27 mouse cellular contexts compared by ENCODE assay signal in the genomic region with DNA sequence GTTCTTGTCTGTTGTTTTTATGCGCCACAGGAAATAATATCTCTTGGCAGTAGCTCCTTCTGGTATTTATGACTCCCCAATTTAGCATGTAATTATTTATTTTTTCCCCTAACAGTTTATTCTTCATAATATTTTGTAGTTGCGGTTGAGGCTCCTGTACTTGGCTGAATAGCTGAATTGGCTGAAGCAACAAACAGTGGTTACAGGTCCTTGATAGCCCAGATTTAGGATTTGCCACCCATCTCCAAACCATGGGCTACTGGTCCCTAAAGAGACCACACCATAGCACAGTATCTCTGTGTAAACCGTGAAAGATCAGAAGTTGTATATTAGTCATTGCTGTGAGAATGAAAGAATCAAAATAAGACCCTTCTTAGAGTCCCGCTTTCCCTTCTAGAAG. TPM values are rescaled to one million over a fixed set of nuclear protein-coding genes. Genes with fewer than 3 reads are reported as not detected.
DNase-seq lines count a peak whose midpoint lies in the region; ATAC-seq and TF ChIP-seq lines count a peak whose summit lies in the region.
"Had no signal": no experiment of that assay in that cellular context is flagged by ENCODE, and none has a peak within 500 bp of the region (broad histone marks: within the 10 kb centered on the region; RNA-seq: fewer than 3 reads in every experiment).

No protein-coding gene starts in this region.

- WGBS in heart, embryonic 10.5 days: 94% methylated on average over 4 of the region's 4 CpGs
- WGBS in heart, postnatal 0 days: 65% methylated on average over 4 of the region's 4 CpGs
- WGBS in lung, postnatal 0 days: 48% methylated on average over 4 of the region's 4 CpGs
- 48% methylated on average over 4 of the region's 4 CpGs for WGBS in lung, adult 2 months

- intact Hi-C loops in heart, postnatal 14 days (cut with DNase I): no loop called here

- no peaks in the 10 kb centered on the region for H3K36me3 ChIP-seq in heart, embryonic 10.5 days
- no peaks in the 10 kb centered on the region for H3K36me3 ChIP-seq in heart, postnatal 0 days (replicated peaks; ENCODE audit: control insufficient read depth, insufficient read depth, low read length)
- no peaks in the 10 kb centered on the region for H3K36me3 ChIP-seq in lung, postnatal 0 days (ENCODE audit: insufficient read depth, low read length)
- no peaks in the 10 kb centered on the region for H3K36me3 ChIP-seq in myocyte (ENCODE audit: control insufficient read depth, insufficient read depth)
- H3K36me3 ChIP-seq: forebrain, embryonic 10.5 days; forebrain, embryonic 15.5 days; hindbrain, embryonic 10.5 days; hindbrain, embryonic 15.5 days; liver, embryonic 12.5 days; midbrain, embryonic 12.5 days; neural tube, embryonic 13.5 days had no signal

- H3K4me2 ChIP-seq in heart, postnatal 0 days (ENCODE audit: low read depth, low read length): peak overlapping the region; percentile 5; the same call in 1 of the 2 replicates
- no peak overlapping the region for H3K4me2 ChIP-seq in lung, postnatal 0 days (replicated peaks; ENCODE audit: low read depth, low read length)
- peak overlapping the region; percentile 88 for H3K4me2 ChIP-seq in myocyte (ENCODE audit: low read depth)
- H3K4me2 ChIP-seq: forebrain, embryonic 15.5 days; hindbrain, embryonic 15.5 days; liver, embryonic 12.5 days; midbrain, embryonic 12.5 days; neural tube, embryonic 13.5 days had no signal

- no peak for ATAC-seq in heart, postnatal 0 days (ENCODE audit: insufficient read depth, low read depth)
- ATAC-seq in lung, postnatal 0 days: no peak
- ATAC-seq: forebrain, embryonic 15.5 days; inflammation-experienced regulatory T-cells, adult 6 months; liver, embryonic 12.5 days; liver, postnatal 0 days had no signal

- no peak for TF ChIP-seq CTCF in heart, postnatal 0 days (IDR thresholded peaks at IDR 0.05; ENCODE audit: low read depth)
- TF ChIP-seq CTCF in lung, postnatal 0 days (IDR thresholded peaks at IDR 0.05): no peak
- TF ChIP-seq CTCF in lung, adult 2 months (IDR thresholded peaks at IDR 0.05; ENCODE audit: insufficient read depth, low read length): no peak

- no peak for TF ChIP-seq POLR2A in lung, adult 2 months (IDR thresholded peaks at IDR 0.05; ENCODE audit: borderline replicate concordance, extremely low read depth, low read depth, low read length)
- no peak for TF ChIP-seq POLR2A in myocyte (IDR thresholded peaks at IDR 0.05; ENCODE audit: insufficient read length, low read depth)

- TF ChIP-seq EP300 in heart, postnatal 0 days (IDR thresholded peaks at IDR 0.05; ENCODE audit: low read depth): no peak
- no peak for TF ChIP-seq EP300 in lung, postnatal 0 days (IDR thresholded peaks at IDR 0.05)

- H3K4me3 ChIP-seq in heart, embryonic 10.5 days: no peak overlapping the region
- no peak overlapping the region for H3K4me3 ChIP-seq in heart, postnatal 0 days (ENCODE audit: low read depth, low read length)
- H3K4me3 ChIP-seq in lung, postnatal 0 days (ENCODE audit: low read depth, low read length): no peak overlapping the region
- no peak overlapping the region for H3K4me3 ChIP-seq in lung, adult 2 months (replicated peaks; ENCODE audit: extremely low read depth, low read depth, low read length)
- H3K4me3 ChIP-seq in myocyte: no peak overlapping the region
- H3K4me3 ChIP-seq: forebrain, embryonic 10.5 days; forebrain, embryonic 15.5 days; hindbrain, embryonic 10.5 days; hindbrain, embryonic 15.5 days; liver, embryonic 12.5 days; megakaryocyte, embryonic 14.5 days; midbrain, embryonic 12.5 days; neural tube, embryonic 13.5 days had no signal

- no peaks in the 10 kb centered on the region for H3K27me3 ChIP-seq in heart, embryonic 10.5 days (ENCODE audit: insufficient read depth, poor library complexity, severe bottlenecking)
- H3K27me3 ChIP-seq in heart, postnatal 0 days (ENCODE audit: control insufficient read depth, insufficient read depth, low read length): no peaks in the 10 kb centered on the region
- H3K27me3 ChIP-seq in lung, postnatal 0 days (replicated peaks; ENCODE audit: insufficient read depth, low read length): no peaks in the 10 kb centered on the region
- no peaks in the 10 kb centered on the region for H3K27me3 ChIP-seq in myocyte (ENCODE audit: control insufficient read depth, insufficient read depth, insufficient read length)
- H3K27me3 ChIP-seq: forebrain, embryonic 15.5 days; hindbrain, embryonic 15.5 days; liver, embryonic 12.5 days; megakaryocyte, embryonic 14.5 days; midbrain, embryonic 12.5 days; neural tube, embryonic 13.5 days had no signal

- H3K79me2 ChIP-seq in myocyte (ENCODE audit: control insufficient read depth, insufficient read depth): peaks cover 93% of the 10 kb centered on the region

- peak overlapping the region; percentile 84; the same call in 1 of the 2 replicates for H3K27ac ChIP-seq in heart, embryonic 10.5 days
- H3K27ac ChIP-seq in heart, postnatal 0 days (ENCODE audit: low read depth): peak overlapping the region; percentile 93
- peak overlapping the region; percentile 52 for H3K27ac ChIP-seq in lung, postnatal 0 days (ENCODE audit: low read length)
- H3K27ac ChIP-seq: forebrain, embryonic 10.5 days; forebrain, embryonic 15.5 days; hindbrain, embryonic 10.5 days; hindbrain, embryonic 15.5 days; midbrain, embryonic 12.5 days; neural tube, embryonic 13.5 days had no signal

- H3K4me1 ChIP-seq in heart, embryonic 10.5 days: peaks cover 69% of the 10 kb centered on the region
- H3K4me1 ChIP-seq in heart, postnatal 0 days (ENCODE audit: control insufficient read depth, insufficient read depth): peaks cover 73% of the 10 kb centered on the region
- H3K4me1 ChIP-seq in lung, postnatal 0 days (ENCODE audit: insufficient read depth, low read depth, low read length): peaks cover 51% of the 10 kb centered on the region
- peaks cover 55% of the 10 kb centered on the region for H3K4me1 ChIP-seq in lung, adult 2 months (ENCODE audit: control insufficient read depth, insufficient read depth, low read length)

- H3K9me3 ChIP-seq in heart, embryonic 10.5 days: no peaks in the 10 kb centered on the region
- H3K9me3 ChIP-seq in heart, postnatal 0 days (replicated peaks; ENCODE audit: control insufficient read depth, low read length): no peaks in the 10 kb centered on the region
- no peaks in the 10 kb centered on the region for H3K9me3 ChIP-seq in lung, postnatal 0 days (ENCODE audit: low read length)
- H3K9me3 ChIP-seq: forebrain, embryonic 10.5 days; forebrain, embryonic 15.5 days; hindbrain, embryonic 10.5 days; hindbrain, embryonic 15.5 days; liver, embryonic 12.5 days; megakaryocyte, embryonic 14.5 days; midbrain, embryonic 12.5 days; neural tube, embryonic 13.5 days had no signal

- DNase-seq in heart, embryonic 10.5 days (ENCODE audit: low spot score): no peak
- no peak for DNase-seq in heart, postnatal 14 days
- DNase-seq in heart, postnatal 0 days (ENCODE audit: low spot score): no peak
- DNase-seq in heart, adult 18-20 months: no peak
- no peak for DNase-seq in lung, postnatal 0 days (ENCODE audit: low spot score)
- DNase-seq in lung, adult 2 months: no peak
- no peak for DNase-seq in thymus, postnatal 14 days
- DNase-seq: adrenal gland, adult 8-10 months; B cell, adult 2 months; cerebellum, adult 8-10 months; cerebellum, postnatal 25 days; kidney, adult 11 months; kidney, postnatal 36 days; layer of hippocampus, postnatal 36 days; left cerebral cortex, postnatal 4 days; liver, postnatal 0 days; lung, postnatal 4 days had no signal

- H3ac ChIP-seq in myocyte (ENCODE audit: control insufficient read depth, insufficient read length): no peak overlapping the region

- no peak overlapping the region for H3K9ac ChIP-seq in heart, postnatal 0 days (replicated peaks; ENCODE audit: low read depth, low read length)
- no peak overlapping the region for H3K9ac ChIP-seq in lung, postnatal 0 days (replicated peaks; ENCODE audit: low read depth)
- H3K9ac ChIP-seq: forebrain, embryonic 15.5 days; hindbrain, embryonic 15.5 days; liver, embryonic 12.5 days; liver, postnatal 0 days; midbrain, embryonic 12.5 days; neural tube, embryonic 13.5 days had no signal

TF ChIP-seq in myocyte, 11 proteins besides CTCF, POLR2A, EP300 and RAD21:
- TF ChIP-seq MAX (IDR thresholded peaks at IDR 0.05; ENCODE audit: low read depth) (no peak), TCF12 (IDR thresholded peaks at IDR 0.05; ENCODE audit: insufficient read depth, poor library complexity, severe bottlenecking) (no peak), MYOD1 (IDR thresholded peaks at IDR 0.05; ENCODE audit: control insufficient read depth in 1 of 3, insufficient read length in 2 of 3, low read depth in 2 of 3) (no peak), CEBPB (IDR thresholded peaks at IDR 0.05; ENCODE audit: insufficient read depth, poor library complexity, severe bottlenecking) (no peak), POLR2AphosphoS2 (IDR thresholded peaks at IDR 0.05; ENCODE audit: insufficient read length, low read depth) (no peak), USF1 (IDR thresholded peaks at IDR 0.05; ENCODE audit: low read depth) (no peak), E2F4 (IDR thresholded peaks at IDR 0.05; ENCODE audit: insufficient read depth) (no peak), TCF3 (IDR thresholded peaks at IDR 0.05; ENCODE audit: insufficient read length, low read depth) (no peak), SRF (IDR thresholded peaks at IDR 0.05; ENCODE audit: control insufficient read depth, insufficient read length, low read depth) (no peak), MYOG (IDR thresholded peaks at IDR 0.05; ENCODE audit: control insufficient read depth in 1 of 3, insufficient read depth in 1 of 3, insufficient read length in 2 of 3, low read depth in 2 of 3) (no peak), REST (IDR thresholded peaks at IDR 0.05; ENCODE audit: insufficient read depth, insufficient read length) (no peak)
TF ChIP-seq in myocyte: peak in this region for 0.

RNA-seq across cellular contexts. Expression of gene Mbnl2, which starts 25.3 kb away (rescaled TPM):
- polyA plus RNA-seq in heart, embryonic 10.5 days (2016; fragmentation: Nextera tagmentation; extraction: Ambion mirVana): 71.5 and 91.4 TPM in 2 replicates
- 100 to 1,000 TPM; 237 to 252 TPM for total RNA-seq in heart, postnatal 14 days (2021)
- 288 and 337 TPM in 2 replicates for total RNA-seq in heart, postnatal 0 days (2014; rRNA removed; ENCODE audit: low replicate concordance)
- 136 and 137 TPM in 2 replicates for polyA plus RNA-seq in heart, postnatal 0 days (2015; fragmentation: Nextera tagmentation; extraction: Ambion mirVana)
- total RNA-seq in heart, adult 18-20 months (2021): 100 to 1,000 TPM; 218 to 240 TPM
- polyA plus RNA-seq in lung, postnatal 0 days (2015; fragmentation: Nextera tagmentation; extraction: Ambion mirVana): 171 and 176 TPM in 2 replicates
- polyA plus RNA-seq in lung, adult 2 months (2012; rRNA removed): 121 and 130 TPM in 2 replicates
- 38.5 TPM for polyA plus RNA-seq in myocyte (2012; fragmentation: generic; extraction: Trizol)
